Mouse (Mus musculus): ENCODE results near the gene Araf. TPM values are rescaled to one million over a fixed set of nuclear protein-coding genes. Genes with fewer than 3 reads are reported as not detected.

Gene Araf
- polyA plus RNA-seq, 1 experiment from 2014 or later: 101 TPM

GRCm38 (mm10) chrX:20910074-20910473, 112.5 kb downstream of the Araf start:
- no peak overlapping the region for H3K27ac ChIP-seq
- ATAC-seq (ENCODE audit: insufficient number of reproducible peaks, insufficient read depth, low FRiP score, low TSS enrichment, low read depth): no peak
- no peaks in the 10 kb centered on the region for H3K36me3 ChIP-seq
- no peak overlapping the region for H3K4me3 ChIP-seq (replicated peaks)
- H3K4me1 ChIP-seq (replicated peaks): no peaks in the 10 kb centered on the region
- WGBS: 22% methylated on average over 3 of the region's 3 CpGs
- no peak overlapping the region for H3K9ac ChIP-seq (replicated peaks)
- H3K9me3 ChIP-seq: 0 out of 2 replicates have a peak, but pooled peaks cover 3% of the 10 kb centered on the region
- H3K27me3 ChIP-seq: no peaks in the 10 kb centered on the region
- no peak overlapping the region for H3K4me2 ChIP-seq

Small RNA genes within 50 kb of the gene (microRNA-seq; reads per million reads assigned to microRNA genes)
- gene Gm24824 (not detected), gene Mir5617 (not detected)

Other genes with a start within 250 kb of the Araf start
- gene Rgn, start 248.0 kb upstream of the Araf start, polyA plus RNA-seq (2016; fragmentation: Nextera tagmentation; extraction: Ambion mirVana): 0.54 and 0.91 TPM in 2 replicates
- gene Rbm10, start 180.3 kb upstream of the Araf start, polyA plus RNA-seq (2016; fragmentation: Nextera tagmentation; extraction: Ambion mirVana): 84.7 and 86.1 TPM in 2 replicates
- gene Ndufb11, start 180.2 kb upstream of the Araf start, polyA plus RNA-seq (2016; fragmentation: Nextera tagmentation; extraction: Ambion mirVana): 205 and 217 TPM in 2 replicates
- 225 and 232 TPM in 2 replicates for gene Uba1, start 139.5 kb upstream of the Araf start, polyA plus RNA-seq (2016; fragmentation: Nextera tagmentation; extraction: Ambion mirVana)
- 125 and 142 TPM in 2 replicates for gene Cdk16, start 109.9 kb upstream of the Araf start, polyA plus RNA-seq (2016; fragmentation: Nextera tagmentation; extraction: Ambion mirVana)
- gene Usp11, start 93.9 kb upstream of the Araf start, polyA plus RNA-seq (2016; fragmentation: Nextera tagmentation; extraction: Ambion mirVana): 49.5 and 60.6 TPM in 2 replicates
- gene Timp1, start 72.4 kb downstream of the Araf start, polyA plus RNA-seq (2016; fragmentation: Nextera tagmentation; extraction: Ambion mirVana): 14.7 and 15.6 TPM in 2 replicates
- gene Syn1, start 123.2 kb downstream of the Araf start, polyA plus RNA-seq (2016; fragmentation: Nextera tagmentation; extraction: Ambion mirVana): 0.14 and 0.20 TPM in 2 replicates
- 2.9 and 3.6 TPM in 2 replicates for gene Cfp, start 133.7 kb downstream of the Araf start, polyA plus RNA-seq (2016; fragmentation: Nextera tagmentation; extraction: Ambion mirVana)
- gene Elk1, start 152.8 kb downstream of the Araf start, polyA plus RNA-seq (2016; fragmentation: Nextera tagmentation; extraction: Ambion mirVana): 17.7 and 18.1 TPM in 2 replicates
- gene Uxt, start 164.2 kb downstream of the Araf start, polyA plus RNA-seq (2016; fragmentation: Nextera tagmentation; extraction: Ambion mirVana): 57.4 and 60.6 TPM in 2 replicates